Mouse (Mus musculus): ENCODE measurements around the gene Eml5. TPM values are rescaled to one million over a fixed set of nuclear protein-coding genes. Genes with fewer than 3 reads are reported as not detected.

Eml5 gene
- total RNA-seq, 2 experiments from 2014 or later = 48.0 to 48.6 TPM

DNA sequence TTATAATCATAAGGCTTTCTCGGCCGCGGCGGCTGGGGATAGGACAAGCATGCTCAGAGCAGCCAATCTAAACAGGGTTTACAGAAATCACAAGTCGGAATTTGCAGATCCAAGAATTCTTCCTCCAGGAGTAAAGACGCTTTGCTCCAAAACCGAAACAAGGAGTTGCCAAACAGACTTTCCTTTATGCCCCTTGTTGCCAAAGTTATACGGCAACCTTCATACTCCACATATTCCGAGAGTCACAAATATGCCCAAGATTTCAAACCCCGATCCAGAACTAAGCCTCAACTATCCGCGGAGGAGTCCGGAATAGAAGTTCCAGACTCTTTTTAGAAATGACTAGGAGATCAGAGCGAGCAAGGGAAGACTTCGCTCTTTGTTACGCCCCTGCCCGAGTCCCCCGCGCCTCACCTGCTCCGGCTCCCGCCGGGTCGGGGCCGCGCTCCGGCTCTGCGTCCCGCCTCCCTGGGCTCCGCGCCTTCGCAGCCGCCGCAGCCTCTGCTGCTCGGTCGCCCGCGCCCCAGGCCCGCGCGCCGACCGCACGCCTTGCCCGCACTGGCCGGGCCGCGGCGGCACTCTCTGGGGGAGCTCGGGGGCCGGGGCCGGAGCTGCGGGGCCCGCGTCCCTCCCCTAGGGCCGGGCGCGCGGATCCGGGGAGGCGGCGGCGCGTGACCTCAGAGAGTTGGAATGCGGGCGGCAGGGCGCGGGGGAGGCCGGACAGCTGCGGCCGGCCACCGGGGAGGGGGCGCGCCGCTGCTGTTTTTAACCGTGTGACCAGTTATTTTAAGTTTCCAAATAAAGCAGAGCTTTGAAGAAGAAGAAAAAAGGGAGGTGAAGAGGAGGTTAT lies 164.1 kb downstream of the Eml5 start, which contains the start of gene Ptpn21:
TSS of gene Ptpn21 (minus strand) at position 455 of the 850 bp plus-strand sequence.
- peak in 1 of 2 experiments; percentile 34 for DNase-seq (ENCODE audit: low spot score in 2 of 2)

Other genes starting within 250 kb of the Eml5 start
- gene Ptpn21, start 164.1 kb downstream of the Eml5 start, total RNA-seq (2021) = 10 to 100 TPM; 25.6 to 26.5 TPM
- 100 to 1,000 TPM; 111 to 113 TPM for gene Zc3h14, start 154.5 kb downstream of the Eml5 start, total RNA-seq (2021)
- gene Ttc8, start 19.1 kb upstream of the Eml5 start, total RNA-seq (2021) = 10 to 100 TPM; 31.0 to 33.5 TPM

Data from adrenal gland, postnatal 4 days (tissue).